Mouse (Mus musculus) lung, adult 2 months (tissue): Measurements from ENCODE around the gene Zfp827. TPM values are rescaled to one million over a fixed set of nuclear protein-coding genes. Genes with fewer than 3 reads are reported as not detected.
"Not testable (repeated sequence)": the region's sequence is repeated elsewhere in the genome, so short reads cannot be mapped to it uniquely, and the experiment has no call there.

Experiments
- DNase-seq: peaks from one replicate; pipeline ENCODE4 v3.0.0; 2022
- H3K4me1 ChIP-seq: fragments of 200-500 bp; 2 replicates; pipeline ENCODE4 v1.6.1; 2011; ENCODE audit warnings: low read length; ENCODE audit not compliant: control insufficient read depth, insufficient read depth
- H3K4me3 ChIP-seq: fragments of 200-500 bp; replicated peaks from 2 replicates; pipeline ENCODE3; 2011; ENCODE audit warnings: low read depth, mild to moderate bottlenecking, control low read depth, low read length; ENCODE audit errors: extremely low read depth
- CTCF ChIP-seq: fragments of 200-500 bp; IDR thresholded peaks from 2 replicates; pipeline ENCODE4 v1.5.1; 2011; ENCODE audit warnings: mild to moderate bottlenecking, low read length, control low read depth; ENCODE audit not compliant: insufficient read depth
- POLR2A ChIP-seq: fragments of 200-500 bp; IDR thresholded peaks from 2 replicates; pipeline ENCODE4 v1.6.1; 2011; ENCODE audit warnings: low read depth, mild to moderate bottlenecking, control low read depth, low read length, borderline replicate concordance; ENCODE audit errors: extremely low read depth
- WGBS: fragments of 180-500 bp; shearing (Covaris S2); methylation state at CpG from one replicate; pipeline ENCODE4 v1.1.7; 2018; 5-methylcytosine and 5-hydroxymethylcytosine counted together
- polyA plus RNA-seq: library from polyadenylated mRNA; depleted of rRNA; stranded (reverse); fragments of >200 nt; gene quantifications from 2 replicates; pipeline ENCODE4 v1.2.3, GENCODE M21; 2012

Zfp827 gene
- polyA plus RNA-seq, 1 experiment = 9.6 TPM

GRCm38 (mm10) chr8:79121614-79122013, 93.4 kb downstream of the Zfp827 start:
- no peak for DNase-seq
- WGBS = 88% methylated on average over 1 of the region's 1 CpGs
- Histone ChIP-seq H3K4me1 (no peaks in the 10 kb centered on the region), H3K4me3 (no peak overlapping the region)
- TF ChIP-seq CTCF (no peak), POLR2A (no peak)

GRCm38 (mm10) chr8:79124231-79124630, 96.0 kb downstream of the Zfp827 start:
- TF ChIP-seq CTCF (no peak), POLR2A (no peak)
- 87% methylated on average over 4 of the region's 4 CpGs for WGBS
- Histone ChIP-seq H3K4me1 (no peaks in the 10 kb centered on the region), H3K4me3 (no peak overlapping the region)
- DNase-seq = no peak

GRCm38 (mm10) chr8:79127211-79127816, 99.1 kb downstream of the Zfp827 start:
- Histone ChIP-seq H3K4me3 (no peak overlapping the region), H3K4me1 (no peaks in the 10 kb centered on the region)
- DNase-seq = no peak
- TF ChIP-seq CTCF (no peak), POLR2A (no peak)
- 84% methylated on average over 7 of the region's 7 CpGs for WGBS

- 95% methylated on average over 4 of the region's 4 CpGs for WGBS
- DNase-seq, H3K4me3 ChIP-seq, H3K4me1 ChIP-seq: not testable (repeated sequence)
These were observed 100.3 kb downstream of the Zfp827 start for GRCm38 (mm10) chr8:79128534-79128933.

- 91% methylated on average over 4 of the region's 4 CpGs for WGBS
These were observed 111.4 kb downstream of the Zfp827 start for GRCm38 (mm10) chr8:79139614-79140013.

GRCm38 (mm10) chr8:79140981-79141380, 112.7 kb downstream of the Zfp827 start:
- 78% methylated on average over 8 of the region's 8 CpGs for WGBS
- no peak for TF ChIP-seq POLR2A
- no peak for TF ChIP-seq CTCF
- DNase-seq = no peak

More at GRCm38 (mm10) chr8:79139614-79140013, 111.4 kb downstream of the Zfp827 start:
- no peak for DNase-seq
- TF ChIP-seq POLR2A (no peak), CTCF (no peak)
- Histone ChIP-seq H3K4me1 (no peaks in the 10 kb centered on the region), H3K4me3 (no peak overlapping the region)

GRCm38 (mm10) chr8:79141592-79141991, 113.4 kb downstream of the Zfp827 start:
- DNase-seq = no peak
- Histone ChIP-seq H3K4me3 (no peak overlapping the region), H3K4me1 (no peaks in the 10 kb centered on the region)
- TF ChIP-seq CTCF (no peak), POLR2A (no peak)
- 73% methylated on average over 11 of the region's 11 CpGs for WGBS

More at GRCm38 (mm10) chr8:79140981-79141380, 112.7 kb downstream of the Zfp827 start:
- no peak overlapping the region for H3K4me3 ChIP-seq
- H3K4me1 ChIP-seq = no peaks in the 10 kb centered on the region

GRCm38 (mm10) chr8:79143729-79144128, 115.5 kb downstream of the Zfp827 start:
- WGBS = 85% methylated on average over 3 of the region's 3 CpGs
- H3K4me3 ChIP-seq = no peak overlapping the region
- no peak for DNase-seq
- no peak for TF ChIP-seq POLR2A
- TF ChIP-seq CTCF = no peak
- no peaks in the 10 kb centered on the region for H3K4me1 ChIP-seq

- no peak for DNase-seq
- H3K4me1 ChIP-seq = no peaks in the 10 kb centered on the region
- H3K4me3 ChIP-seq = no peak overlapping the region
- WGBS = 91% methylated on average over 8 of the region's 8 CpGs
- TF ChIP-seq POLR2A (no peak), CTCF (no peak)
These were observed 117.0 kb downstream of the Zfp827 start for GRCm38 (mm10) chr8:79145210-79145609.

GRCm38 (mm10) chr8:79145626-79146025, 117.4 kb downstream of the Zfp827 start:
- 89% methylated on average over 10 of the region's 10 CpGs for WGBS
- Histone ChIP-seq H3K4me1 (no peaks in the 10 kb centered on the region), H3K4me3 (no peak overlapping the region)
- no peak for DNase-seq
- TF ChIP-seq CTCF = no peak
- no peak for TF ChIP-seq POLR2A
